Mouse (Mus musculus): ENCODE results near the gene Gm9046. TPM values are rescaled to one million over a fixed set of nuclear protein-coding genes. Genes with fewer than 3 reads are reported as not detected.
"Not testable (repeated sequence)": the region's sequence is repeated elsewhere in the genome, so short reads cannot be mapped to it uniquely, and the experiment has no call there.

The Gm9046 gene
- total and polyA plus RNA-seq, 3 experiments, result not detected

- H3K9ac ChIP-seq (ENCODE audit: low read depth, low read length), result no peak overlapping the region
- no peak overlapping the region for H3K27ac ChIP-seq
- intact Hi-C loops (cut with DNase I), result no loop called here
- 60% methylated on average over 8 of the region's 8 CpGs for WGBS
- H3K79me2 ChIP-seq (replicated peaks; ENCODE audit: control insufficient read depth, insufficient read depth, low read length), result no peaks in the 10 kb centered on the region
- H3K4me1 ChIP-seq (ENCODE audit: control insufficient read depth, insufficient read depth, low read length), result no peaks in the 10 kb centered on the region
- no peaks in the 10 kb centered on the region for H3K36me3 ChIP-seq (ENCODE audit: control insufficient read depth, insufficient read depth, low read length)
- H3K27me3 ChIP-seq (ENCODE audit: control insufficient read depth, insufficient read depth, low read length), result no peaks in the 10 kb centered on the region
- no peak for TF ChIP-seq EP300 (IDR thresholded peaks at IDR 0.05; ENCODE audit: insufficient read depth, low read depth, low read length)
- TF ChIP-seq POLR2A (IDR thresholded peaks at IDR 0.05; ENCODE audit: insufficient read depth, low read depth, low read length), result no peak
- no peak for TF ChIP-seq CTCF (IDR thresholded peaks at IDR 0.05)
- DNase-seq, result no peak
- H3K4me3 ChIP-seq, result no peak overlapping the region
Measured at GRCm38 (mm10) chr10:118319024-118319423, 24.0 kb downstream of the Gm9046 start.

GRCm38 (mm10) chr10:118302133-118302532 is 40.9 kb downstream of the Gm9046 start:
- H3K27me3 ChIP-seq (ENCODE audit: control insufficient read depth, insufficient read depth, low read length); intact Hi-C loops (cut with DNase I); H3K4me1 ChIP-seq (ENCODE audit: control insufficient read depth, insufficient read depth, low read length); H3K79me2 ChIP-seq (replicated peaks; ENCODE audit: control insufficient read depth, insufficient read depth, low read length); DNase-seq; H3K36me3 ChIP-seq (ENCODE audit: control insufficient read depth, insufficient read depth, low read length); H3K9ac ChIP-seq (ENCODE audit: low read depth, low read length); H3K27ac ChIP-seq; H3K4me3 ChIP-seq: not testable (repeated sequence)
- 31% methylated on average over 2 of the region's 2 CpGs for WGBS

GRCm38 (mm10) chr10:118294938-118295337 is 48.1 kb downstream of the Gm9046 start, which contains the start of gene Iltifb:
Iltifb (minus strand) TSS chr10:118295038.
- no peak within 1 kb of the TSS for H3K9ac ChIP-seq (ENCODE audit: low read depth, low read length)
- no peaks in the 10 kb centered on the region for H3K4me1 ChIP-seq (ENCODE audit: control insufficient read depth, insufficient read depth, low read length)
- H3K27me3 ChIP-seq (ENCODE audit: control insufficient read depth, insufficient read depth, low read length), result no peaks in the 10 kb centered on the region
- 81% methylated on average over 6 of the region's 6 CpGs for WGBS
- H3K36me3 ChIP-seq (ENCODE audit: control insufficient read depth, insufficient read depth, low read length), result no peaks in the 10 kb centered on the region
- H3K27ac ChIP-seq, result no peak within 1 kb of the TSS
- no peak for DNase-seq
- intact Hi-C loops (cut with DNase I), result no loop called here
- no peak for TF ChIP-seq EP300 (IDR thresholded peaks at IDR 0.05; ENCODE audit: insufficient read depth, low read depth, low read length)
- no peak for TF ChIP-seq CTCF (IDR thresholded peaks at IDR 0.05)
- TF ChIP-seq POLR2A (IDR thresholded peaks at IDR 0.05; ENCODE audit: insufficient read depth, low read depth, low read length), result no peak
- no peak within 1 kb of the TSS for H3K4me3 ChIP-seq
- no peaks in the 10 kb centered on the region for H3K79me2 ChIP-seq (replicated peaks; ENCODE audit: control insufficient read depth, insufficient read depth, low read length)

Other genes with a start within 250 kb of the Gm9046 start
- gene Mdm1, start 201.4 kb downstream of the Gm9046 start, total RNA-seq (2021), result 1 to 10 TPM; 3.9 to 4.0 TPM
- 3.3 and 5.9 TPM in 2 replicates for gene Mdm1, start 201.4 kb downstream of the Gm9046 start, polyA plus RNA-seq (2012; rRNA removed)
- gene Il22, start 138.3 kb downstream of the Gm9046 start, total RNA-seq (2021), result not detected
- gene Il22, start 138.3 kb downstream of the Gm9046 start, polyA plus RNA-seq (2012; rRNA removed), result not detected in 2 replicates
- gene Gm32717, start 102.5 kb downstream of the Gm9046 start, total RNA-seq (2021), result under 1 TPM; 0.55 to 0.59 TPM
- not detected in 2 replicates for gene Gm32717, start 102.5 kb downstream of the Gm9046 start, polyA plus RNA-seq (2012; rRNA removed)
- under 1 TPM; 0.55 to 0.59 TPM for gene Gm32802, start 84.6 kb downstream of the Gm9046 start, total RNA-seq (2021)
- not detected in 2 replicates for gene Gm32802, start 84.6 kb downstream of the Gm9046 start, polyA plus RNA-seq (2012; rRNA removed)
- gene Iltifb, start 48.2 kb downstream of the Gm9046 start, total RNA-seq (2021), result not detected
- not detected in 2 replicates for gene Iltifb, start 48.2 kb downstream of the Gm9046 start, polyA plus RNA-seq (2012; rRNA removed)
- not detected for gene Gm9040, start 16.3 kb downstream of the Gm9046 start, total RNA-seq (2021)
- gene Gm9040, start 16.3 kb downstream of the Gm9046 start, polyA plus RNA-seq (2012; rRNA removed), result not detected in 2 replicates
- gene Gm9044, start 10.8 kb downstream of the Gm9046 start, total RNA-seq (2021), result not detected
- not detected in 2 replicates for gene Gm9044, start 10.8 kb downstream of the Gm9046 start, polyA plus RNA-seq (2012; rRNA removed)
- not detected for gene Gm9045, start 5.4 kb downstream of the Gm9046 start, total RNA-seq (2021)
- not detected in 2 replicates for gene Gm9045, start 5.4 kb downstream of the Gm9046 start, polyA plus RNA-seq (2012; rRNA removed)
- not detected for gene Gm9048, start 5.4 kb upstream of the Gm9046 start, total RNA-seq (2021)
- not detected in 2 replicates for gene Gm9048, start 5.4 kb upstream of the Gm9046 start, polyA plus RNA-seq (2012; rRNA removed)
- not detected for gene Gm9049, start 10.8 kb upstream of the Gm9046 start, total RNA-seq (2021)
- not detected in 2 replicates for gene Gm9049, start 10.8 kb upstream of the Gm9046 start, polyA plus RNA-seq (2012; rRNA removed)
- gene Ifng, start 97.8 kb upstream of the Gm9046 start, total RNA-seq (2021), result not detected
- gene Ifng, start 97.8 kb upstream of the Gm9046 start, polyA plus RNA-seq (2012; rRNA removed), result not detected in 2 replicates